Mouse (Mus musculus) fat pad, adult 2 months (tissue): ENCODE data around the gene Gm28038.
A peak's percentile ranks its signal among the peaks of the same experiment; 100 is the strongest.

Experiments used
- DNase-seq: peaks from one replicate; pipeline ENCODE4 v3.0.0-alpha.2; 2011; ENCODE audit warnings: low read depth, low spot score; ENCODE audit errors: extremely low read depth

The Gm28038 gene

DNA sequence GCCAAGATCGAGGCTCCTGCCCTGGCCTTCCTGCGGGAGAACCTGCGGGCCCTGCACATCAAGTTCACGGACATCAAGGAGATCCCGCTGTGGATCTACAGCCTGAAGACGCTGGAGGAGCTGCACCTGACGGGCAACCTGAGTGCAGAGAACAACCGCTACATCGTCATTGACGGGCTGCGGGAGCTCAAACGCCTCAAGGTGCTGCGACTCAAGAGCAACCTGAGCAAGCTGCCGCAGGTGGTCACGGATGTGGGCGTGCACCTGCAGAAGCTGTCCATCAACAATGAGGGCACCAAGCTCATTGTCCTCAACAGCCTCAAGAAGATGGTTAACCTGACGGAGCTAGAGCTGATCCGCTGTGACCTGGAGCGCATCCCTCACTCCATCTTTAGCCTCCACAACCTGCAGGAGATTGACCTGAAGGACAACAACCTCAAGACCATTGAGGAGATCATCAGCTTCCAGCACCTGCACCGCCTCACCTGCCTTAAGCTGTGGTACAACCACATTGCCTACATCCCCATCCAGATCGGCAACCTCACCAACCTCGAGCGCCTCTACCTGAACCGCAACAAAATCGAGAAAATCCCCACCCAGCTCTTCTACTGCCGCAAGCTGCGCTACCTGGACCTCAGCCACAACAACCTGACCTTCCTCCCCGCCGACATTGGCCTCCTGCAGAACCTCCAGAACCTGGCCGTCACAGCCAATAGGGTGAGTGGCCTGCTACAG, 24.1 kb upstream of the Gm28038 start:
- no peak for DNase-seq

DNA sequence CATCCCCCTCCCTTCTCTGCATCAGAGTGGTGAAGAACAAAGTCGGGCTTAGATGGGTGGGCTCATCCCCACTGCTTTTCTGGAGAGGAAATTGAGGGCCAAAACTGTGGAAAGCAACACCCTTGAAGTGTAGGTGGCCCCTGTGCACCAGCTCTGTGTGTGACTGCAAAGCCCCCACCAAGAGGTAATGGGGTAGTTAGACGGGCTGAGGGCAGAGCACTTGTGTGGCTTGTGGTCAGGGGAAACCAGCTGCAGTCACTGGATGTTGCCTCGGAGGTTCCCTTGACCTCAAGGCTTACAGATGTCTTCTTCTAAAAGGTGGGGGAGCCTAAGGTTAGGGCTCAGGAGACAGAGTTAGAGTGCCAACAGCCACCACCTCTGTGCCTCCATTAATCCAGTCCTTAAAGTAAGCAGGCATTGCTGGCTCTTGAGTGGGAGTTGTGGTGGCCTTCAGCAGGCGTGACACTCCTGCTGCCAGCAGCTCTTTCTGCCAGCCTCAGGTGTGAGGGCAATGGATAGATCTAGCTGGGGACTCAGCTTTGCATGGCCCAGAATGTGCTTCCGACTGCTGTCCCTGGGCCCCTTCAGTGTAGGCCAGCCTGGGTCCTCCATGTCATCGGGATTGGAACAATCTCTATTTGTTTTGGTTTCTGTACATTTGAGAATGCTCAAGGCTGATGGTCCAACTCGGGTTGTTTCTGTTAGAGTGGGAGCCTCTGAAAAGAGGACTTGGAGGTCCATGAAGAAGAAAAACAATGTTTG, 23.0 kb upstream of the Gm28038 start:
- no peak for DNase-seq

GRCm38 (mm10) chr2:30258600-30258999, 22.2 kb upstream of the Gm28038 start:
- DNase-seq = no peak

GRCm38 (mm10) chr2:30259131-30260064, 21.4 kb upstream of the Gm28038 start:
- DNase-seq = no peak

- DNase-seq = no peak
Observed at GRCm38 (mm10) chr2:30261064-30261736, 19.6 kb upstream of the Gm28038 start.

DNA sequence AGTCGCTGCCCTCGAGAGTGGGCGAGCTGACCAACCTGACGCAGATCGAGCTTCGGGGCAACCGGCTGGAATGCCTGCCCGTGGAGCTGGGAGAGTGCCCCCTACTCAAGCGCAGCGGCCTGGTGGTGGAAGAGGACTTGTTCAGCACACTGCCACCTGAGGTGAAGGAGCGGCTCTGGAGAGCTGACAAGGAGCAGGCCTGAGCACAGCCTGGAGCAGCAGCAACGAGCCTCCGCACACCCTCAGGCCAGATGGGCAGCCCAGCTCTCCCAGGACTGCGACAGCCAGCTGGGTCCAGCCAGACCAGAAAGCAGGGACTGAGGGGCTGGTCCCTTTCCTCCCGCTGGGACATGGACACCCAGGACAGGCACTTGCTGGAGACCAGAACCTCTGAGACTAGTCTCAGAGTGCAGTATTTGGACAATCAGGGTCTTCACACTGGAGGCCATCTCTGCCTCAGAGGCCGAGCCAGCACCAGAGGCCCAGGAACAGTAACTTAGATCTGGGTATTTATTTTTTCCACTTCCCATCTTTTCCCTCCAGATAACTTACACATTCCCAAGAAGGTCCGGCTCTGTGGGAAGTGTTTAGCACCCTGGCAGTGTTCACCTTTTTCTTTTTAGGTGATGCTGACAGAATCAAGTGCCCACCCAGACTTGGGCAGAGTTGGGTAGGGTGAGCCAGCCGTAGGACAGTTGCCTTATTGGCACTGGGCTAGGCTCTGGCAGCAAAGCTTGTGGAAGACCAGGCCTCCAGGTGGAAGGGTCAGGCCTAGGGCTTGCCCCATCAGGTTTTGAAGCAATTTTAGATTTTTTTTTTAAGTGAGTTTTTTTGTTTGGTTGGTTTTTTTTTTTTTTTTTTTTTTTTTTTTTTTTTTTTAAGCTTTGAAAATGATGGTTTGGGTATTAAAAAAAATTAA, 18.7 kb upstream of the Gm28038 start:
- no peak for DNase-seq

- no peak for DNase-seq
Observed at GRCm38 (mm10) chr2:30262840-30263441, 17.9 kb upstream of the Gm28038 start.

GRCm38 (mm10) chr2:30263811-30264210, 17.0 kb upstream of the Gm28038 start:
- DNase-seq = no peak

GRCm38 (mm10) chr2:30264671-30265519, 15.9 kb upstream of the Gm28038 start:
- no peak for DNase-seq

GRCm38 (mm10) chr2:30265767-30266253, 15.0 kb upstream of the Gm28038 start, which contains the start of gene Phyhd1:
Gene Phyhd1 (plus strand): TSS chr2:30266203.
- no peak for DNase-seq

GRCm38 (mm10) chr2:30266392-30266941, 14.4 kb upstream of the Gm28038 start:
- DNase-seq = peak; percentile 70

GRCm38 (mm10) chr2:30267466-30267865, 13.4 kb upstream of the Gm28038 start:
- DNase-seq = no peak

GRCm38 (mm10) chr2:30268371-30268770, 12.5 kb upstream of the Gm28038 start:
- DNase-seq = no peak

DNA sequence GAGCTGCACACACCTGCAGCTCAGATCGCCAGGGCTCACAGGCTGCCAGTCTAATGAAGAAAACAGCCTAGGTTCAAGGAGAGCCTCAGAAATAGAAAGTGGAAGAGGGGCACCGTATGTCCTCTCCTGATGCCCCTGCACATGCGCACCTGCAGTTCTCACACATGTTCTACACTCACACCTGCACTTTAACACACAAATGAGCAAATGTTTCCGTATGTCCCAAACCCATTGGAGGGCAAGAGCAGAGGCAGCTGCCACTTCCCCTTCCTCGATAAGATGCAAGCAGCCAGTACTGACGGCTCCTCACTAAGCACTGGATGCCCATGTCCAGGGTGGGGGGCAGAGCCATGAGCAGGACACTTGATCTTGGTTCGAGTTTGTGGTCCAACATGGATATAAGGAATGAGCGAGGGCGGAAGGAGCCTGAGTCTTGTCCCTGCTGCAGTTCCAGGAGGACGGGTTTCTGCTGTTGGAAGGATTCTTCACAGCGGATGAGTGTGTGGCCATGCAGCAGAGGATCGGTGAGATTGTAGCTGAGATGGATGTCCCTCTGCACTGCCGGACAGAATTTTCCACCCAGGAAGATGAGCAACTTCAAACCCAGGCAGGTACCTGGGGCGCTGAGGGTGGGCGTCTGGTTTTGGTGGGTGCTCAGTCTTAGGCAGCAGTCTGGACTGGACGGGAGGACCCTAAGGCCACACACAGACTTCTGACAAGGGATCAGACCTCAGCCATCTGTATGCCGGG, 11.4 kb upstream of the Gm28038 start:
- DNase-seq = no peak

DNA sequence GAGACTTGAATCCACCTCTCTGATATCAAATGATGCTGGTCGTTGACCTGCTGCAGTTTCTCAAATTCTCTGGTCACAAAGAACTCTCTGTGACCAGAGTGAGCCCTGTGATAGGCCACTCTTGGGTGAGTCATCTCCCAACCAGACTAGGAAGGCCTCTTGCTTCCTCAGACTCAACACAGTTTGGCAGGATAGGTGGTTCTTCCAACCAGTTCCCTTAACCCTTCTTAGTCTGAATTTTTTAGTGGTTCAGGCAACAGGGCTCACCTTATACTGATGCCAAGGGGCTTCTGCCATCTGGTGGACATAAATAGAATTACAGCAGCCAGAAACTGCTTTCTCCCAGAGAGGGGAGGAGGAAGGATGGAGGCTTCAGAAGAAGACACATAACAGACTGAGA, 10.7 kb upstream of the Gm28038 start:
- DNase-seq = peak; percentile 66

DNA sequence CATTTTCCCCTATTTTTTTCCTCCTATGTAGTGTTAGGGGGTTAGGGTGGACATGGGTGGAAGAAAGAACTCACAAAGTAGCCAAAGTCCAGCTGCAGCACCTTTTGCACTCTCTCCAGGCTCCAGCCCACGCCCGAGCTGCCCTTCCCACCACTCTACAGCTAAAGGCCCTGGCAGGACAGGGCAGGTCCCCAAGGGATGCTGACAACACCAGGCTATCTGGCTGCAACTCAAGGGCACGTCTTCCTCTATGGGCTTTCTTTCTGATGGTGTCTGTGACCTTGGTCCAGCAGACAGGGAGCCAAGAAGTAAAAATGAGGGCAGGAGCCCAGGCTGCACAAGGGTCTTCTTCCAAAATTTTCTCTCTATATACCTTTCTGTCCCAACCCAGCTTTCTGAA, 808 bp downstream of the Gm28038 start:
- DNase-seq = no peak

DNA sequence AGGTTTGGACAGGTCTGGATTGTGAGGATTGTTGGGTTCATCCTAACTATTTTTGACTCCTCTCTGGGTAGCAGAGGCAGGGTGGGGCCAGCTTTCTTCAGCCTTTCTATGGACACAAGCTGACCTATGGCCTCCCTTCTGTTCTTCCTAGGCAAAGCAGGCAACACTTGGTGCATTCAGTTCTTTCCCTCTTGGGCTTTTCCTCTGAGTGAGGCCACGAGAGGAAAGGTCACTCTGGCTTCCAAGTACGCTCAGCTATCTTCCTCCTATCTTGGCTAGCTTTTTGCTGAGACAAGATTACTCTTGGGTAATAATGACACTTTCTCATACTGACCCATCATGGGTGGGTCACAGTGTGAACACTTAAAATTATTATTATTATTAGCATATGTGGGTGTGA, 2.4 kb downstream of the Gm28038 start:
- peak; percentile 68 for DNase-seq
